Mouse (Mus musculus): ENCODE measurements around the gene Fktn.
"Not testable (repeated sequence)": the region's sequence is repeated elsewhere in the genome, so short reads cannot be mapped to it uniquely, and the experiment has no call there.

Gene Fktn

DNA sequence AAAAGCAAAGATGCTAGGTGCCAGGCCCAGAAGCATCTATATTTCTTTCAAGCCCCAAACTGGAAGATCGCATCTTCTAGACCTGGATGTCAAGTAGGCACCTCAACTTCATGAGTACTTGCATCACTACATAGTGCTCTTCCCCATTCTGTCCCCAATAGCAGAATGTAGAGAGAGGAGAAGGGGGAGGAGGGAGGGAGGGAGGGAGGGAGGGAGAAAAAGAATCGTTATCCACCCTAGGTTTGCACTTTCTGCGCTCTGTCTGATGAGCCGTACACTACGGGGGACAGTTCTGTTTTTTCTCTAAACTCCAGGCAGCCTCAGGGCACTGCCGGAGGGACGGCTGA is at the start of gene Fktn:
TSS of gene Fktn (plus strand) at position 295 of the 347 bp plus-strand sequence.
- DNase-seq (ENCODE audit: low read depth, low spot score) = no peak

DNA sequence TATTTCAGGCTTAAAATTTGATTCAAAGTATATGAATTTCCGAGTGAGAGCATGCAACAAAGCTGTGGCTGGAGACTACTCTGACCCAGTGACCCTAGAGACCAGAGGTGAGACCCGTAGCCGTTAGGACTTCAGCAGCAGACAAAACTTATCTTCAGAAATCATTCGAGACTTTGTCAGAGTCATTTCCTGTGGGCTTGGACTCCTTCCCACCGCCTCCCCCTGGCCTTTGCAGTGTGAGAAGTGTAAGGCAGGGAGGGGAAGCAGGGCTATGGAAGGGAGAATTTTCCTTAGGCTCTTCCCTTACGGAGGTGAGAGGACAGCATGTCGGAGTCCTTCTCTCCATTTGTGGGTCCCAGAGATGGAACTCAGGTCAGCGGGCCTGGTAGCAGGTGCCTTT is 31.7 kb upstream of the Fktn start:
- no peak for DNase-seq (ENCODE audit: low read depth, low spot score)

GRCm38 (mm10) chr4:53688965-53689364 is 24.8 kb upstream of the Fktn start:
- DNase-seq (ENCODE audit: low read depth, low spot score) = no peak

DNA sequence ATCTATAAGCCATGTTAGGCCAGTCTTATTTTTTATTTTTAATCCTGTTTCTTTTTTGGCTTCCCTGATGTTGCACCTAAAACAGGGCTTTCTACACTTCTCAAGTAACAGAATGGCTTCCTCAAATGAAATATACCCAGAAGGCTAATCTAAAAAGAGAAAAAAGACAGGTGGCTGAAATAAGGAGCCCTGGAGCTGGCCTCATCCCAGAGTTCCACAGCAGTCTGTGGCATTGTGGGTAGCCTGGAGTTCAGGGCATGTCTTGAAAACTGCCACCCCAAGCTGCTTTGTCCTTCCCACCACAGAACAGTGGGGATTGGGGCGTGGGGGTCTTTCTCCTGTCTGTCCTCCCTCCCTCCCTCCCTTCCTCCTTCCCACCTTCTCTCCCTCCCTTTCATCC is 22.4 kb upstream of the Fktn start:
- DNase-seq (ENCODE audit: low read depth, low spot score) = no peak

- not testable (repeated sequence) for DNase-seq (ENCODE audit: low read depth, low spot score)
These were observed 4.6 kb upstream of the Fktn start for GRCm38 (mm10) chr4:53709166-53709565.

GRCm38 (mm10) chr4:53710021-53710420 is 3.8 kb upstream of the Fktn start:
- no peak for DNase-seq (ENCODE audit: low read depth, low spot score)

- DNase-seq (ENCODE audit: low read depth, low spot score) = no peak
These were observed 3.1 kb upstream of the Fktn start for GRCm38 (mm10) chr4:53710555-53711328.

- peak; percentile 78 for DNase-seq (ENCODE audit: low read depth, low spot score)
These were observed 435 bp downstream of the Fktn start for GRCm38 (mm10) chr4:53714051-53714814.

DNA sequence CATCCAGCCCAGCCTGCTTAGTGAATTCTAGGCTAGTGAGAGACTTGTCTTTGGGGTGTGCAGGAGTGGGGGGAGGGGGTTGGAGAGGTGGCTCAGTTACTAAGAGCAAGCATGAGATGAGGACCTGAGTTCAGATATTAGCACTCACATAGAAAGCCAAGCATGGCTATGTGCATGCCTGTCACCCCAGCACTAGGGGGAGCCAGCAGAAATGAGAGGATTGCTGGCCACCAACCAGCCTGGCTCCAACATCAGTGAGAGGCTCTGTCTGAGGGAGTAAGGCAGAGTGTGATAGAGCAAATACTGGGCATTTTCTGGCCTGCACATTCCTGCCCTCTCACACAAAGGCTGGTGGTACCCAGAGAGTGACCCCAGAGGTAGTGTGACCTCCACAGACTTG is 2.2 kb downstream of the Fktn start:
- no peak for DNase-seq (ENCODE audit: low read depth, low spot score)

GRCm38 (mm10) chr4:53717546-53717945 is 3.7 kb downstream of the Fktn start:
- DNase-seq (ENCODE audit: low read depth, low spot score) = no peak

- no peak for DNase-seq (ENCODE audit: low read depth, low spot score)
These were observed 4.5 kb downstream of the Fktn start for GRCm38 (mm10) chr4:53718261-53718660.

DNA sequence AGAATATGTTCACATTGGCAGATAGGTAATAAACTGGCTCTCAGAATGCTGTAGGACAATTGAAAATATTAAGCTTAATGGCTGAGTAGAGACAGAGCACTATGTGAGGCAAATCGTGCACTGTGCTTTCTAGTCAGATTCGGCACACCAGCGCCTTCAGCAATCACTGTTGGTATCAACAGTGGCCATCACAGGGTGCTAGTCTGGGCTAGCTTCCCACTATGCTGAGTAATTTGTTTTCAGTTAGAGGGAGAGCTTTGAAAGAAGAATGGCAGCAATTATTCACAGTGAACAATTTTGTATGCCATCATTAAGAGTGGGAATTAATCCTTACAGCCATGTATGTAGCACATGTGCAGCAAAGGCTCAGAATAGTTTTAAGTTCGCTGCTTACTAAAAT is 8.7 kb downstream of the Fktn start:
- no peak for DNase-seq (ENCODE audit: low read depth, low spot score)

DNA sequence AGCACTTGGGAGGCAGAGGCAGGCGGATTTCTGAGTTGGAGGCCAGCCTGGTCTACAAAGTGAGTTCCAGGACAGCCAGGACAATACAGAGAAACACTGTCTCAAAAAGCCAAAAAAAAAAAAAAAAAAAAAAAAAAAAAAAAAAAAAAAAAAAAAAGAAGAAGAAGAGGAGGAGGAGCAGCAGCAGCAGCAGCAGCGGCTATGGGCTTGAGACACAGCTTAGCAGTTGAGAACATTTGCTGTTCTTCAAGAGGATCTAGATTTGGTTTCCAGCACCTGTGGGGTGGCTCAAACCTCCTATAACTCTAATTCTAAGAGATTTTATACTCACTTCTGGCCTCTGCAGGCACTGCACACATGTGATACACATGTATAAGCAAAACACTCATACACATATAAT is 12.3 kb downstream of the Fktn start:
- not testable (repeated sequence) for DNase-seq (ENCODE audit: low read depth, low spot score)

DNA sequence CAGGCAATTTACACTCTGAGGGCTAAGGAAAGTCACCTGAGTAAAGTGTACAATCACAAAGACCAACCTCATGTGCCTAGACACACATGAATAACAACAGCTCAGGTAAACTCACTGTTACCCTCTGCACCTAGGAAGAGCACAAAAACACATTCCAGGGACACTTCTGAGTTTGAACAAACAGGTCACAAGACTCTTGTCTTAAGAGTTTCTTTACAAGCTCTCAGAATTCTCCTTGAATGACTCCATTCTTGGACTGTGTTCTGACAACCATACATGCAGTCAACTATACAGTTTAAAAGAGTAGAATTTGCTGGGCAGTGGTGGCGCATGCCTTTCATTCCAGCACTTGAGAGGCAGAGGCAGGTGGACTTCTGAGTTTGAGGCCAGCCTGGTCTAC is 14.3 kb downstream of the Fktn start:
- no peak for DNase-seq (ENCODE audit: low read depth, low spot score)

DNA sequence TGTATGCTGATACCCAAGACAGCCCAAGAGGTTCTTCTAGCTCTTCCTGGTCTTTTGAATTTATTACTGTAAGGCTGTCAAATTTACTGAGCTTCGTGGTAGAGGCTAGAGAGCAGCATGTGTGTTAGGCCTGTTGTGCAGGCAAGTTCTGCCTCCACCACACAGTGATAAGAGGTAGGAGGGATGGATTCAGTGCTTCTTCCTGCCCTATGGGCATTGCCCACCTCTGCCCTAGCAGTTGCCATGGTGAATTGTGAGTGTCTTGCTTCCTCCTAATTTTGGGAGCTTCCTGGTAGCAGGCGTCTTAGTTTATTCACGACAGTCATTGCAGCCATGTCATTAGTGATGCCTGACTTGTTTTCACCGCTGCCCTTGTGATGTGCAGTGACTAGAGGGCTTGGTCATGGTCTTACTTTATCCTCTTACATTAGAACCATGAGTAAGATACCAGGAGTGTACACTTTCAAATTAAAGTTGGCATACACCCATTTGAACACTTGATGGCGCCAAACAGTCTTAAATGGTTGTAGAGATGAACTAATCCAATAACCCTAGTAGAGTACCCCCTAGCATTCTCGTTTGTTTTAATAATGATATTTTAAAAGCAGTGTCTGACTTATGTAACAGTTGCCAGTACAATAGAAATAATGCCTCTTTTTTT is 25.3 kb downstream of the Fktn start:
- no peak for DNase-seq (ENCODE audit: low read depth, low spot score)

DNA sequence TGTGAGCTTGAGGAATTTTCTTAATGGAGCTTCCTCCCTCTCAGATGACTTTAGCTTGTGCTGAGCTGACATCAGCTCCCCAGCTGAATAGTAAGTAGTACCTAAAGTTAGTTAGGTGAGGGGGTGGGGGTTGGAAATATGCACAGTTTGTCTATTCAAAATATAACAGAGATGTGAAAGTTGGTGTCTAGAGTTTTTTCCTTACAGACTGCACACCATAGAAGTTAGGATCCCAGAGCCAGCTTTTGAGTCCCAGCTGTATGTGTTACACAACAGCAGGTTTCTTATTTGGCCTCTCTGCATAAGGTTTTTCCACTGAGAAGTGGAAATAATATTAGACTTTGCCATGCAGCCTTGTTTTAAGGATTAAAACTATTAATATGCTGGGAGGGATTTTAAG is 36.0 kb downstream of the Fktn start:
- no peak for DNase-seq (ENCODE audit: low read depth, low spot score)

DNA sequence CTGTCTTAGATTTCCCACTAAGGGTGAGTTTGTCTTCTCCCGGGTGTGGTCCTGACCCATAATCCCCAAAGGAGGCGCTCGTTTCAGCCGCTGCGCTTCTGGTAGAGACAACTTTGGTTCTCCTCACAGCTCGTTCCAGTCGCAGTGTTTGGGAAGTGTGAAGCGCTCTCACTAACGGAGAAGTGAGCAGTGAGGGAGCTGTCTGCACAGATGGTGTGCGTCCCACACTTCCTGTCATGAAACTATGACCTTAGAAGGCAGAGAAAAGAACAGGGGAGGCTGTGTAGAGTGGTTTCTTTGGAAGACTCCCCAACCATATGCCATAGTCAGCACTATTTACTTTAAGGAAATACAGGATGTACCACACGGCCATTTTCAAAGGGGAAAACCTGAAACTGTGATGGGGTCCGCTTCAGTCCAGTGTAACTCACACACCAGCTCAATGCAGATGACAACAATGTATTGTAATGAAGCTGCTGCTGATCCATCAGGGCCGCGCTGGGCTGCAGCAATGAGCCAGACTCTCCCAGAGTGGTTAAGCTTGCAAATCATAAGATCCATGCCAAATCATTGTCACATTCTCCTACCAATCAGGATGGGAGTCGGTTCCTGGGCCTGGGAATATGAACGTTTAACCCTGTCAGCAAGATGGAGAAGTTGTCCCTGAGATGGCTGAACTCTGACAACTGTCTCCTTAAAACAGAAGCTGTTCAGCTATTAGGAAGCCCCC is 36.8 kb downstream of the Fktn start:
- no peak for DNase-seq (ENCODE audit: low read depth, low spot score)

DNA sequence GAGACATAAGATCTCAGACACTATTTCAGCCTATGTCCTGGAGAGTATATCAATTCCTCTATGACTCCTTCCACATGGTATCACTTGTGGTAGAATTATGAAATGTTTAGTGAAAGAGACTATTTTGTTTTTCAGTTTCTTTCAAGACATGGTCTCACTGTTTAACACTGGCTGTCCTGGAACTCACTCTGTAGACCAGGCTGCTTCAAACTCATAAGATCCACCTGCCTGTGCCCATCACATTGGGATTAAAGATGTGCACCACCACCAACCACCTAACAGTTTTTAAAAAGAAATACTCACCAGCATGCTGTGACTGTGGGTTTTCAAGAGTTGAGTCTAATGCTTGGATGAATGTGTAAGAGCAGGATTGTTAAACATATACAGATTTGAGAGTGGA is 43.2 kb downstream of the Fktn start:
- DNase-seq (ENCODE audit: low read depth, low spot score) = no peak

DNA sequence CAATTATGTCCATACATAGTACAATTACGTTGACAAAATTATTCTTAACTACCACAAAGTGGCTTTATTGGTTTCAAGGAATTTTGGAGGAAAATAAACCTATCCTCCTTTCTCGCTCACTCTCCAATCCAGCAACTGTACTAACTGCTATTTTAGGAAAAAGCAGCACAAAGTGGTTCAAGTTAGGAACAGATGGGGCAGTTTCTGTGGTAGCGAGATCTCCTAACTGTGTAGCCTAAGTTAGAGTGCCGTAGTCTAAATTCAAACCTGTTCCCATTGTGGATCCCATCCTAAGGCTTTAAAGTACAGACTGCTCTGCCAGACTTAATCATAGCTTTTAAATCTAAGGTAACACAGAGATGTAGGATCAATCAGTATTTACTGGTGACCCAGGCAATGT is 45.0 kb downstream of the Fktn start:
- DNase-seq (ENCODE audit: low read depth, low spot score) = no peak

GRCm38 (mm10) chr4:53759678-53760077 is 45.9 kb downstream of the Fktn start:
- no peak for DNase-seq (ENCODE audit: low read depth, low spot score)

- DNase-seq (ENCODE audit: low read depth, low spot score) = no peak
These were observed 48.7 kb downstream of the Fktn start for GRCm38 (mm10) chr4:53762501-53762900.
